Comparison of ENCODE assay signal across 12 mouse cellular contexts in genomic region chr4:152674140-152674539, GRCm38 (mm10).
DNase-seq lines count a peak whose midpoint lies in the region; ATAC-seq lines count a peak whose summit lies in the region.
"Had no signal": no experiment of that assay in that cellular context is flagged by ENCODE, and none has a peak within 500 bp of the region (broad histone marks: within the 10 kb centered on the region; RNA-seq: fewer than 3 reads in every experiment).

No protein-coding gene starts in this region.

- 0 out of 2 replicates have a peak, but pooled peaks cover 3% of the 10 kb centered on the region for H3K4me1 ChIP-seq in kidney, embryonic 15.5 days
- no peaks in the 10 kb centered on the region for H3K4me1 ChIP-seq in kidney, embryonic 16.5 days (ENCODE audit: insufficient read depth, low read length)
- H3K4me1 ChIP-seq in midbrain, embryonic 11.5 days (ENCODE audit: control insufficient read depth, insufficient read depth, low read length): no peaks in the 10 kb centered on the region; the same call in 1 of the 2 replicates
- H3K4me1 ChIP-seq: limb, embryonic 15.5 days had no signal

- WGBS in kidney, embryonic 15.5 days: 3% methylated on average over 11 of the region's 11 CpGs
- WGBS in kidney, embryonic 16.5 days: 5% methylated on average over 11 of the region's 11 CpGs
- 44% methylated on average over 11 of the region's 11 CpGs for WGBS in midbrain, embryonic 11.5 days

- no peak overlapping the region for H3K4me3 ChIP-seq in kidney, embryonic 15.5 days (replicated peaks)
- H3K4me3 ChIP-seq in kidney, embryonic 16.5 days (ENCODE audit: low read length): no peak overlapping the region
- H3K4me3 ChIP-seq in midbrain, embryonic 11.5 days (ENCODE audit: low read depth, low read length): no peak overlapping the region
- H3K4me3 ChIP-seq: heart, embryonic 15.5 days; limb, embryonic 15.5 days had no signal

- ATAC-seq in kidney, embryonic 15.5 days (replicated peaks; ENCODE audit: low FRiP score): 0 out of 2 replicates have a peak, but pooled peaks have one; percentile 25
- no peak for ATAC-seq in kidney, embryonic 16.5 days (ENCODE audit: low FRiP score, low TSS enrichment)
- ATAC-seq in midbrain, embryonic 11.5 days (ENCODE audit: low FRiP score): peak; percentile 77
- ATAC-seq: intestine, postnatal 0 days had no signal

- no peak overlapping the region for H3K4me2 ChIP-seq in kidney, embryonic 15.5 days
- no peak overlapping the region for H3K4me2 ChIP-seq in kidney, embryonic 16.5 days (replicated peaks; ENCODE audit: low read depth, low read length)
- no peak overlapping the region for H3K4me2 ChIP-seq in midbrain, embryonic 11.5 days
- H3K4me2 ChIP-seq: heart, embryonic 15.5 days; limb, embryonic 15.5 days had no signal

- H3K36me3 ChIP-seq in kidney, embryonic 15.5 days: no peaks in the 10 kb centered on the region
- H3K36me3 ChIP-seq in kidney, embryonic 16.5 days (ENCODE audit: insufficient read depth, low read length): no peaks in the 10 kb centered on the region
- no peaks in the 10 kb centered on the region for H3K36me3 ChIP-seq in midbrain, embryonic 11.5 days (ENCODE audit: control insufficient read depth, insufficient read depth, low read length)
- H3K36me3 ChIP-seq: G1E; heart, embryonic 15.5 days; limb, embryonic 15.5 days had no signal

- H3K9me3 ChIP-seq in kidney, embryonic 15.5 days (replicated peaks): no peaks in the 10 kb centered on the region; the same call in 1 of the 2 replicates
- H3K9me3 ChIP-seq in kidney, embryonic 16.5 days (ENCODE audit: low read length): peaks cover 4% of the 10 kb centered on the region; the same call in 1 of the 2 replicates
- no peaks in the 10 kb centered on the region for H3K9me3 ChIP-seq in midbrain, embryonic 11.5 days (ENCODE audit: control insufficient read depth, low read length)
- H3K9me3 ChIP-seq: heart, embryonic 15.5 days; limb, embryonic 15.5 days had no signal

- H3K27ac ChIP-seq in kidney, embryonic 15.5 days: no peak overlapping the region
- no peak overlapping the region for H3K27ac ChIP-seq in kidney, embryonic 16.5 days (ENCODE audit: low read length)
- no peak overlapping the region for H3K27ac ChIP-seq in midbrain, embryonic 11.5 days (ENCODE audit: low read depth, low read length)
- H3K27ac ChIP-seq: heart, embryonic 15.5 days; limb, embryonic 15.5 days had no signal

- no peak overlapping the region for H3K9ac ChIP-seq in kidney, embryonic 15.5 days
- no peak overlapping the region for H3K9ac ChIP-seq in kidney, embryonic 16.5 days (replicated peaks; ENCODE audit: low read length)
- no peak overlapping the region for H3K9ac ChIP-seq in midbrain, embryonic 11.5 days (ENCODE audit: low read length)
- H3K9ac ChIP-seq: heart, embryonic 15.5 days; limb, embryonic 15.5 days had no signal

- DNase-seq in forelimb bud, embryonic 11.5 days (ENCODE audit: low read depth, low spot score): peak; percentile 18
- peak; percentile 81 for DNase-seq in midbrain, embryonic 11.5 days (ENCODE audit: low spot score, missing footprints)
- DNase-seq in retina, embryonic 14.5 days (ENCODE audit: low spot score): peak; percentile 66
- no peak for DNase-seq in layer of hippocampus, adult 18-20 months (ENCODE audit: low spot score in 2 of 2)
- no peak for DNase-seq in urinary bladder, postnatal 10 days (ENCODE audit: low spot score)
- DNase-seq in kidney, postnatal 4 days: no peak

- H3K27me3 ChIP-seq in kidney, embryonic 15.5 days: peaks cover 5% of the 10 kb centered on the region
- H3K27me3 ChIP-seq in kidney, embryonic 16.5 days (ENCODE audit: insufficient read depth, low read length): no peaks in the 10 kb centered on the region
- no peaks in the 10 kb centered on the region for H3K27me3 ChIP-seq in midbrain, embryonic 11.5 days (ENCODE audit: control insufficient read depth, insufficient read depth, low read length)
- H3K27me3 ChIP-seq: heart, embryonic 15.5 days had no signal

Comparison
In these comparisons a context has a peak if more than half of its experiments do, and no peak if none do; other contexts are left out.
1. DNase-seq: peak in forelimb bud, embryonic 11.5 days (single experiment), midbrain, embryonic 11.5 days (single experiment) and retina, embryonic 14.5 days (single experiment); none in layer of hippocampus, adult 18-20 months (0 of 2), urinary bladder, postnatal 10 days (single experiment) and kidney, postnatal 4 days (0 of 2).